Mouse (Mus musculus) layer of hippocampus, postnatal 36 days (tissue): ENCODE data around the gene Kcnd3. TPM values are rescaled to one million over a fixed set of nuclear protein-coding genes. Genes with fewer than 3 reads are reported as not detected.

ENCODE experiments used
- DNase-seq, 2 experiments: peaks; one replicate each; pipeline ENCODE4 v3.0.0; 2022
- total RNA-seq, 2 experiments: library from RNA; stranded (reverse); gene quantifications; 2 replicates each; pipeline ENCODE4 v1.2.3; 2021

Gene Kcnd3
- 10 to 100 TPM; 55.8 to 56.4 TPM for total RNA-seq

DNA sequence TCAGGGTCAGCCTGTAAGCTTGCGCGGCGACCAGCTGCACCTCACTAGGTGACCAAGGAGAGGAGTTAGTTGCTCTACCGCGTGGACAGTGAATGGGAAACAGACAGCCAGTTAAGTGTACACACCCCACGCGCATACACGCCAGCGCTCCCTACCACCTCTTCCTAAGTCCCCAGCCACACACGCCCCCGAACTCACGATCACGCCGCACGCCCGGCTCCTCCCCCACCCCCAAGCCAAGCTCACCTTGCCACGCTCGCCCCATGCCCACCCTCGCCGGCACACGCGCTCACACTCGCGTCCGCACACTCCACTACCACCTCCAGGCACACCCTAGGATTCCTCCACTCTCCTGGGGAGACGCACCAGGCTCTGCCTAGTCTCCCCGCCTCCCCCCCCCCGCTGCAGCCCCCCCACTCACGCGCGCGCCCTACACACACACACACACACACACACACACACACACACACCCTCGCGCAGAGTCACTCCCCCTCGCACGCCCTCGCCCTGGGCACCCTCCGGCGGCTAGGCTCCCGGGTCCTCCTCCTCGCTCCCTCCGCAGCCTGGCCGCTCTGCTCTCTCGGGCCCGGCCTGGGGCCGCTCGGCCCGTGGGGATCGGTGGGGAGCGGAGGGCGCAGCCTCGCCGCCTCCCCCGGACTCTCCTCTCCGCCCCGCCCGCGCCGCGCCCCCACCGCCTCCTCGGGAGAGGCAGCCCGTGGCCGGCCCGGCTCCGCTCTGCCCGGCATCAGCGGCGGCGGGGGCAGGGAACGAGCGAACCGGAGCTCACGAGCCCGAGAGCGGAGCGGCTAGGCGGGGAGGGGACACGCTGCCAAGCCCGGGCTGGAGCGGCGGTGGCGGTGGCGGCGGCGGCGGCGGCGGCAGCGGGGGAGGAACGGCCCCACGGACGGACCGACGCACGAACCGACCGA lies at the start of gene Kcnd3:
Kcnd3 (plus strand) TSS at position 704 of the 929 bp plus-strand sequence.
- DNase-seq: peak; percentile 43 to 50

DNA sequence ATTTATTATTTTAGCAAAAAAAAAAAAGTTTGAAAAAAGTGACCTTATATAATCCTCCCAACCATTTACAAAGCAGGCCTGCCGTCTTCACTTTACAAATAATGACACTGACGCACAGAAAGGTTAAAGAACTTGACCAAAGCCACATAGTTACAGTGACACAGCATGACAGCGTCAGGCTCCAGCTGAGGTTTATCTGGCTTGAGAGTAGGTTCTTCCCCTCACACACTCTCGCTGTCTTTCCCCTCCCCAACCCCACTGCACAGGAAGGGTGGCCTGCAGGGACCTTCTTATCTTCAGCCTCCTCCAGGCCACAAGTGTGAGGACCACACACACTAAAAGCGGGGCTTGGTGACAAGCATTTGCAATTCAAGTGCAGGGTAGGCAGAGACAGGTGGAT lies 49.5 kb upstream of the Kcnd3 start:
- no peak for DNase-seq

DNA sequence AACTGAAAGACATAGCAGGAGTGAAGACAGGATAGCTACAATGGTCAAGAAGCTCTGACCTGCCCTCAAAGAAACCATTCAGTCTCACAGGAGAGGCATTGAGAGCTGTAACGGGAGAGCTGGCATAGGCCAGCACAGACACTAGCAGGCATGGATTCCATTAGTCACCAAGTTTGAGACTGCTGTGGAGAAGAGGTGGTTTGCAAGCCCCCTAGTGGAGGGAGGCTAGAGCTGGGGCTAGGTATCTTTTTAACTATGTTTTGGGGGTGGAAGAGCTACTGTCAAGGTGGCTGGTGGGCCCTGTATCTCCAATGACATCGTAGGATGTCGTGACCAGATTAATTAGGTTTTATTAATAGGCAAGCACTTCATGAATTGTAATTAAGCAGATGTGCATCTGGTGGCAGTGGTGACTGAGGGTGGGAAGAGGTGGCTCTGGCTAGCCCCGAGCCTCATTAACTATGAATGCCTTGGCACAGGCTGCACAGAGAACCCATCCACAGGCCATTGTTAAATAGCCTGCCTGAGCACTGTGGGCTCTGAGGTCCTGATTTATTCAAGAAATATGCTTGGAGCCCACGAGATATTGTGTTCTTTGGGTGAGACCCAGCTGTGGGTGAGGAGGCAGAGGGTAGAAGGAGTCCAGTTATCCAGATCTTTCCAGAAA lies 48.6 kb upstream of the Kcnd3 start:
- DNase-seq: no peak

DNA sequence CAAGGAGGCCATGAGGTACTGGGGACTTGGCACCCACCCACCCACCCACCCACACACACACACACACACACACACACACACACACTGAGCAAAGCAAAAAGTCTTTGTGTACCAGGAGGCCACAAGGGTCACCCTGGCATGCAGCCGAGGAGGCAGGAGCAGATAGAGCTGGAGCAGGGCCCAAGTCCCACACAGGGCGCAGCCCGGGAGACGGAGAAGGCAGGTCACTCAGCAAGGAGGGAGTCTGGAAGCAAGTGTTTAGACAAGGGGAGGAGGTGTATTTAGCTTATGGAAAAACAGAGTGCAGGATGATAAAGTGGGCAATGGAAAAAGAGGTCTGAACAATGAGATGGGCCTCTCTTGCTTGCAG lies 48.1 kb upstream of the Kcnd3 start:
- no peak for DNase-seq

DNA sequence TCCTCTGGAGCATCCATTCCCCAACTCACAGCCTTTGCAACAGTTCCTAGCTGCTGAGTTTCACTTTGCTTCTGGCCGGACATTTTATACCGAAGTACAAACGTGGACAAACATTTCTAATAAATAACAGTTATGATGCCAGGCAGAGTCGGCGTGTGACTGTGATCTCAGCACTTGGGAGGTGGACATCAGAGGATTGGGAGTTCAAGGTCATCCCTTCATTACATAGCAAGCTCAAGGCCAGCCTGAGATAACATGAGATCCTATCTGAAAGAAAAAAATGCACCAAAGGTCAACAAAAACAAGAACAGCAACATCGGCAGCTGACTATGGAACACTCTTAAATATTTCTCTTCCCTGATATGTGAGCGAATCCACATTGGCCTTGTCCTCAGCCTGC lies 46.6 kb upstream of the Kcnd3 start:
- no peak for DNase-seq

DNA sequence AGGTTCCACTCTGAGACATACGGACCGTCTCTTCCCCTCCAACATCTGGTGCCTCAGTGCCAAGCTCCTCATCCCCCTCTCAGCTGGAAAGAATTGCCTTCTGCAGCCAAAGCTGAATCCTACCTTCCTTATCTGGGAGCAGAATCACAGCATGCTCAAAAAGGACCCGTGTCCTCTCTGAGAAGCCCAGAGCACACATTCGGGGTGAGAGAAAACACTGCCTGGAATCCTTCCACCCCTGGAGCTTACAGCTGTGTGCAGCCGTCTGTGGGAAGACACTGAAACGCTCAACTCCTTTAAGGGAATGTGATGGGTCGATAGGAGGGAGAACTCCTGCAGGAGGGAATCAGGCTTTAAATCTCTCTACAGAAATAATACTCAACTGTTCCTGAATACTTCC lies 46.1 kb upstream of the Kcnd3 start:
- DNase-seq: no peak

DNA sequence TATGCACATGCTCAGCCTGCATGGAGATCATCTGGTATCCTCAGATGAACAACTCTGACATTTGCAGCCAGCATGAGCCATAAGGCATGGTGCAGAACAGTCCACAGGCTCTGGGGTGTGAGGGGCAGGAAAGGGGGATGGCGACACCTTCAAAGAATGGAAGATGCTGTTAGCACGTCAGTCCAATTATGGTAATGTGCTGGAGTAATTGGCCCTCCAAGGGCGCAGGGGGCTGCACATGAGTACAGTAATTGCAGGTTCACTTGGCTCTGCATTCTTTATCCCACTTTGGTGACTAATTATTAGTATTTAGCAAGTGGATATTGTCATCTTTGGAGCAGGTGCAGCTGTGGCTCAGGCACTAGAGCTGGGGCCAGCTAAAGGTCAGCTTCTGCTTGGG lies 43.9 kb upstream of the Kcnd3 start:
- no peak for DNase-seq

DNA sequence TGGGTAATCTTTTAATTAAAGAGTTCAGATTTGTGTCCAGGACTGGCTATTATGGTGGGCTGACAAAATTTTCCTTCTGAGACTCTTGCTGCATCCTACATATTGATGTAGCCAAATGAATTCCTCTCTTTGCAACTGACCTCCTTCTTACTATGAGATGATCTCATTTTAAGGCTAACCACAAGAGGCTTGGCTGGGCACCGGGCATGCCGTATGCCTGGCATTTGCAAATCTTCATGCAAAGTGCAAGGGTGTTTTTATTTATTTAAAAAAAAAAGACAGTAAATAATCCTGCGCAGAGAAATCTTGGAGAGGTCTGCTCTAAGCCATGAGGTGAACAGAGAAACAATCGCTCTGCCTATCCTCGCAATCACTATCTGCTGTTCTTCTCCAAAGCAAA lies 41.3 kb upstream of the Kcnd3 start:
- no peak for DNase-seq

DNA sequence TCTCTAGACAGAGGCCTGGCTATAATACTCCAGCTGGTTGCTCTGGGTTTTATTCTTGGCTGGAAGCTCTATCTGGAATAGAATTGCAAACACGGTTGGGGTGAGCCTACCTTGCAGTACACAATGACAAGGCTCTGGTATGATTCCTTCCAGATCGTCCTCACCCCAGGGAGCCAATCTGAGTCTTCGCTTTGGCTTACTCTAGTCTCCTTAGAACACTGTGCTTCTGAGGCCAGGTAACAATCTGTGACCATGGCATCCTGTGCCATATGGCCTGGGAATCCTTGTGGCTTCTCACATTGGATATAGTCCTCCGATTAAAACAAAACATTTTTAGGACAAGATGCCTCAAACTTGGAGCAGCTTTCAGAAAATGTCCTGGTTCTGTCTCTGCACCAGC lies 40.4 kb upstream of the Kcnd3 start:
- DNase-seq: no peak

DNA sequence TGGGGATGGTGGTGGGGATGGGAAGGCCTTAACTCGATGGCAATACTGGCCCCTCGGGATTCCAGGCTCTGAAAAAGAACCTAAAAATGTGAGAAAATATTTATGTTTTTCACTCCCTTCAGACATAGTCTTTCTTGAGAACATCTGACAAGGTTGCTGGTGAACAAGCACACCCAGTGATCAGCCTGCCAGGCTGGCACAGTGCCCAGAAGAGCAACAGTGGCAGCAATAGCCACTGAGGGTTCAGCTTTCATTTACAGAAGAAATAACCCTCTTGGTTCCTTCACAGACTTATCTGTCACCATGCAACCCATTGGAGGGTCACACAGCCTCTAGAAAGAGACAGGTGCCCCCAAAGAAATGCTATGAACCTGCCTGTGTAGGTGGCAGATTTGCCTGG lies 39.9 kb upstream of the Kcnd3 start:
- no peak for DNase-seq

DNA sequence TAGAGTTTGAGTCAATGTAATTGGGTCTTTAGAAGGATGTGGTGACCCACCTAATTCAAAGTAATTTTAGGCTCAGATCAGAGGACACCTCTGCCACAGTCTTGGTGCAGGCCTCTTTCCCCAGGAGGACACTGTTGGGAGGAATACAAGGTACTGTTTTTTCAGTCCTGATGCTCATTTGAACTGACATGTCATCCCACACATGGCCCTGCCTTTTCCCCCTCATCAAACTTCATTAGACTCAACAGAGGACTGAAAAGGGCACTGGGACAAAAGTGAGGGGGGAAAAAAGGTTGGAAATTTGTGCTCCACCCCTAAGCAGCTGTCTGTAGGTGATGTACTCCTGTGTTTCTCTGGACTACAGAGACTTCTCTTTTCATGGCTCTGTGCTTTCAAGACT lies 39.4 kb upstream of the Kcnd3 start:
- DNase-seq: no peak

DNA sequence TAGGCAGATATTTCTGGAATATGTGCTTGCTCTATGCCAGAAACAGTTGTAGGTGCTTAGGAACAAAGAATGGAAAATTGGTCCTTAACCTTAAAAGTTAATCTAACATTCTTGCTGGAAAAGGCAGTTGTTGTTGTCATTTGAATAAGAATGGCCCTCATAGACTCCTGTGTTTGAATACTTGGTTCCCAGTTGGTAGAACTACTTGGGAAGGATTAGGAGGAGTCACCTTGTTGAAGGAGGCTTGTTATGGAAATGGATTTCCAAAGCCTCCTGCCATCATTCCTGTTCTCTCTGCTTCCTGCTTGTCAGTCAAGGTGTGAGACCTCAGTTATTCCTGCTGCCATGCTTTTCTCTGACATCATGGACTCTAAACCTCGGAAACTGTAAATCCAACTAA lies 33.7 kb upstream of the Kcnd3 start:
- DNase-seq: no peak

DNA sequence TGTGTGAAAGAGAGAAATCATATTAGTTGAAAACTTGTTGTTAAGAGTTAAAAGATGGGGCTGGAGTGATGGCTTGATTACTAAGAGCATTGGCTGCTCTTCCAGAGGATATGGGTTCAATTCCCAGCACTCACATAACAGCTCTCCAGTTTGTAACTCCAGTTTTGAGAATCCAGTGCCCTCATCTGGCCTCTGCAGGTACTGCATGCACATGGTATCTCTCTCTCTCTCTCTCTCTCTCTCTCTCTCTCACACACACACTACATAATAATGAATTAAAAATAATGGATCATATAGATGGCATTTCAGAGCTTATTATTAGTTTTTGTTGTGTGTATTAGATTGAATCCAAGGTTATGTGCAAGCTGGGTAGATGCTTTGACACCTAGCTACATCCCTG lies 29.7 kb upstream of the Kcnd3 start:
- no peak for DNase-seq

DNA sequence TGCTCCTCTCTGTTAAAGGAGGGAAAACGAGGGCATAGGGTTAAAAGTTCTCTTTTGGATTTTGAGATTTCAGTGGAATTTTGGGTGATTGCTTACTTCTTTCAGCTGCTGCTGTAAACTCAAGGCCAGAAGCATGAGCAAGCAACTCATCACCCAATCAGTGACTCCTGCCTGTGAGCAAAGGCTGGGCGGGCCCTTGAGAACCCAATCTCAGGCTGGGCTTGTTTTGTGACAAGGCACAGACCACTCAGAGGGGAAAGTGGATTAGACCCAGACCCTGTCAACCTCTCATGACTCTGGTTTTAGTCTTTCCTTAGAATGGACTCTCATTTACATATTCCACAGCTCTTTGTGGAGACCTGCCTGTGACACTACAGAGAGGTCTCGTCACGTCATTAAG lies 28.7 kb upstream of the Kcnd3 start:
- DNase-seq: no peak

DNA sequence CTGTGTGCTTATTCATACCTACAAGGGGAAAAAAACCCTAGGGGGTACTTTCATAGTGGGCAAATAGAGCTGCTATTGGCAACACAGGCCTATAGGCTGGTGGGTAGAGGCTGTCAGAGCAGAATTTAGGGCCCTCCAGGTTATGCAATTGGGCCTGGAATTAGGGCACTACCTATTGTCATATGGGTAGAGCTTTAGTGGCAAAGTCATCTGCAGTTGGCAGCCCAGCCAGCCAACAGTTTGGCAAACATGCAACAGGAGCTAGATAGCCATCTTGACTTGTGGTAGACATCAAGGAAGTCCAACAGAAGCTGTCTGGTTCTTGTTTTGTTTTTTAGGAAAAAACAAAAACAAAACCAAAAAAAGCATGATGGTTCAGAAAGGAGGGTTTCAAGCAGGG lies 23.5 kb upstream of the Kcnd3 start:
- no peak for DNase-seq

DNA sequence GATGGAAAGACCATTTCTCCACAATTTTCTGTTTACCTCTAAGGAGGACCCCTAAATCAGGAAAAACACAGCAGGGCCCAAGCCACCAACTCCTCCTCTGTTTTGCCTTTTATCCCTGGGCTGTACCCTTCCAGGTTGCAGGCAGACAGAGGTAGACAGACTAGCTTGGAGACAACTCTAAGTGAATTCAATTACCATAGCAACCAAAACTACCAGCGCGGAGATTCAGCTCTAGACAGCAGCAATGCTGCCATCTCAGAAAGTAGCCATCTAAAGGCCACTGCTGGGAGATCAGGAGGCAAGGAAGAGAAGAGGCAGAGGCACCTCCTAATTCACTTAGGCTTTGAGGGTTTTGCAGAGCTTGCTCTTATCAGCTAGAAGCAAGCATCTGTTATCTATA lies 15.7 kb upstream of the Kcnd3 start:
- no peak for DNase-seq

DNA sequence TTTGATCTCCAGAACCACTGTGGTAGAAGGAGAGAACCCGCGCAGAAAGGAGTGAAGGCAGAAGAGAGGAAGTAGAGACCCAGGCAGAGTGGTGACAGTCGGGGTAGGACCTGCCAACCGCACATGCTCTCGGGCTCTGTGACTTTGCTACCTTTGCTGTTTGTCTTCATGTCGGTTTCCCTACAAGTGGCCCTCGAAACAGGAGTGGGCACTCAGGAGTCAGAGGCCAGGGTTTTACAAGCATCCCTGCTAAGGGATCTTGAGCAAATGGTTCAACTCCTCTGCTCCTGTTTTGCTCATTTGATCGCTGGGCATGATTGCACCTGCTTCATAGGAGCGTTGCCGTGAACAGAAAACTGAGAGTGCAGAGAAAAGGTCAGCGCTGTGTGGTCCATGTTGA lies 15.2 kb upstream of the Kcnd3 start:
- DNase-seq: no peak

DNA sequence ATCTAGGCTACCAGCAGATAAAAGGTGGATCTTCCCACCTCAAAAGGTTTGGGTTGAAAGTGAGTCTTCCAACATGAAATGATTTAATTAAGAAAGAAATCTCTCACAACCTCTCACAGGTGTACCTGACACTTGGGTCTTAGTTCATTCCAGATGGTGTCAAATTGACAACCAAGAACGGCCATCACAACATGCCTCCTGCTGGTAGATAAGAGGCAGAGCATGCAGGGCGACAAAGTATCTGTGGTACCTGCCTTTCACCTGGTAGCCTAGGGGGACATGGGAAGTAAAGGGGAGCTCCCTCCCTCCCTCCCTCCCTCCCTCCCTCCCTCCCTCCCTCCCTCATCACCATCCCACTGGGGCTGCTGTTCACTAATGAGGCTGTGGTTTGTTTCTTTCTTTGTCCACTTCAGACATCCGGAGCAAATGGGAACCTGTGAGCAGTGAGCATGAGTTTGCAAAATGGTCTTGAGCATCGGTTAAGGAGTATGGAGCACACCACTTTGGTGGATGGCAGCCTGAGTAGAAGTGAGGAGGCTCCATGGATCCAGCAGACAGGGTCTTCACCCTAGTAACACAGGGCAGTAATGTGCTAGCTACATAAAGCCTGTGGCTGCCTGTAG lies 11.1 kb upstream of the Kcnd3 start:
- DNase-seq: no peak

DNA sequence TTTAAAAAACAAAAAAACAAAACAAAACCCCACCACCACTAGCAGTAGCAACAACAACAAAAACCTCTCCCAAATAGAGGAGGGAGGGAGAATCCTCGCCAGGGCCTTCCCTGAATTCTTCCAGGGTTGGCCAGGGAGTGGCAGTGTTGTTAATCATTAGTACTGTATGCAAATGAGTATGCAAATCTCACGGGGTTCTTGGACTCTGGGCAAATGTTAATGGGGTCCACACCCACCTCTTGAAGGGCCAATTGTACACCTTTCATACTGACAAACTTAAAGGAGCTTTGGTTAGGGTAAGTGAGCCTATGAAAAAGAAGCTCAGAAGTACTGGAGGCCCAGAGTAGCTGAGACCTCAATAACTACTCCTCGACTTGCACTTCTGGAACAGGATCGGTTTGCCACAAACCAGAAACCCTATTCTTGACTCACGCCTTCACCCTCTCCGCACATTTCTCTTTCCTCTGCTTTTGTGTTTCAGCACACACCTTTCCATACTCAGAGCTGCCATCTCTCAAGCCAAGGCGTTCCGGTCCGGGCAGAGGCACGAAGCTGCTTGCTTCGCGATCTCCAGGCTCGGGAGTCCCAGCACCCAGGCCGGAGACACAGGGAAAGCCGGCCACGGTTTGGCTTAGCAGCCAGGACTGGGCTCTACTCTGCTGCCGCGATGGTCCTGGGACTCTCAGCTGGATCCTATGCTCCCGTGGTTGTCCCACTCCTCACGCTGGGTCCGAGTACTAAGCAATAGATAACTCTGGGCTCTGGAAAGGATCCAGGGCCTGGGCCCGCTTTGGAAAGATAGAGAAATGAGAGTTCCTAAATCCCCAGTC lies 1.3 kb upstream of the Kcnd3 start:
- DNase-seq: peak; percentile 44 to 48

DNA sequence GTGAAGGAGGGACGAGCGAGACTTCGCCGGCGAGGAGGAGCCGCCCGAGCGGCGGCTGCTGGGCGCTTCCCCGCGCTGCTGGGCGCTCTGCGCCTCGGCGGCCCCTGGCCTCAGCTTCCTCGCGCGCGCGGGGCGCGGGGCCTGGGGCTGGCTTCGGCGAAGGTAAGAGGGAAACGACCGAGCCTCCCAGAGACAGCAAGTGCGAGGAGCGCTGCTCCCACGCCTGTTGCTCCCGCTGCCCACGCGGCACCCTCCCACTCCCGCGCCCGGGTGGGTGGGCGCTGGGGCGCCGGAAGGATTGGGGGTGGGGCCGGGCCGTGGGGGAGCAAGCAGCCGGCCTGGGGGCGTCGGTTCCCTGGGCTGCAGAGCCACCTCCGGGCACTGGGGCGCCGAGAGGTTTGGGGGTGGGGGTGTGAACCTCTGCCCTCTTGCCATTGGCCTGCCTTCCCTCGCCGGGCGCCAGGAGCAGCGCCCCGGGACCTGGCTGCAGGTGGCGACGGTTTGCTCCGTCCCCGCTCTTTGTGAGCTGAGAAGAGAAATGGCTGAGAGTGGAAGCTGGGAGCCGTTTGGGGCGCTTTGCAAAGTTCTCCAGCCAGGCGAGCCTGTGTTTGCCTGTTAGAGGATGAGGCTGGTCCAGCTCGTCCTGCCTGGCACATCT lies 555 bp downstream of the Kcnd3 start:
- peak; percentile 50 to 56 for DNase-seq

DNA sequence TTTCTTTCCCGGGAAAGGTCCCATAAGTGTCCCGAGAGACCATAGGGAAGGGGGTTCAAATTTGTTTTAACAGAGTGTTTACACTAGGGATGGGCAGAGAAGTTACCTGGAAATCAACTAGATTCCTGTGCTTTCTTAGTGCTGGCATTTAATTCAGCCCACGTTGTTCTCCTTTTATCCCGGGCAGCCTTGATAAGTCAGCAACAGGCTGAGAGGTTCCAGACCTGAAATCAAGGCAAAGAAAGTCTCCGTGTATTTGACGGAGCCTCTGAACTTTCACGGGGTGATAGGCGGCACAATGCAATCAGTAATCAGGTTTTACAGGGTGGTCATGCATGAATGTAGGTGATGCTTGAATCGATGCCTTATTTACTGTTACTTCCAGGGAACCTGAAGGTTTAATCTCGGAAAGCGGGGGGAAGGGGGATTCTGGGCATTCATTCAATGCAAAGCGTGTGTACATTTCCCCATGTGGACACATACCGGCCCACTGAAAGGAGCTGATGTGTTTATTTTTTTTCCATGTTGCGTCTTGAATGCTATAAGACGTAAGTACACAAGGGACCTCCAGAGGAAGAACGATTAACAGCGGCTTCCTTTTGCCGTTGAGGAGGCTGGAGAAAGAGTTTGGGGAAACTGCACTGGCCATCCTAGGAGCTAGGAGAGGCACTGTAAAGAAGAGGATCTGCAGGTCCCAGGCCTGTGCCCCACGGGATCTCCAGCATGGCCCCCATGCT lies 1.3 kb downstream of the Kcnd3 start:
- DNase-seq: no peak

DNA sequence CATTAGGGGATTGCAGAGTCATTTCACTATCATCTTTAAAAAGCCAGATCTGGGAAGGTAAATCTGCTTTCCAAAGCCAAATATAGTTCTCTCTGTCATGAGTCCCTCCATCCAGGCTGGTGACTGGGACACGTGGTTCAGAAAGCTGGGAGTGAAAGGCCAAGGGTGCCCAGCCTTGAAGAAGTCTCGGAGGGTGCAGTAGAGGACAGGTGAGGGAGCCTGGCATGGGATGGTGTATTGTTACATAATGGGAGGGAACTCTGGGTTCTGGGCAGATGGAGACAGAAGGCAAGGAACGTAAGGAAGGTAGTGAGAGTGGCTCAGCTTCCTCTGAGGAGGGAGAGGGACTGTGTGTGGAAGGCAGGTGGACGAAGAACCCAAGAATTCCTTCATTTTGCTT lies 5.5 kb downstream of the Kcnd3 start:
- DNase-seq: no peak
